Mouse (Mus musculus) stomach, postnatal 0 days (tissue): Measurements from ENCODE around the gene Syndig1.

Experiments
- CTCF ChIP-seq: IDR thresholded peaks from 2 replicates; pipeline ENCODE4 v1.5.1; 2016; ENCODE audit warnings: antibody characterized with exemption, low read depth, mild to moderate bottlenecking, moderate library complexity
- EP300 ChIP-seq: optimal IDR thresholded peaks from 2 replicates; pipeline ENCODE3; 2016; ENCODE audit warnings: antibody characterized with exemption

DNA sequence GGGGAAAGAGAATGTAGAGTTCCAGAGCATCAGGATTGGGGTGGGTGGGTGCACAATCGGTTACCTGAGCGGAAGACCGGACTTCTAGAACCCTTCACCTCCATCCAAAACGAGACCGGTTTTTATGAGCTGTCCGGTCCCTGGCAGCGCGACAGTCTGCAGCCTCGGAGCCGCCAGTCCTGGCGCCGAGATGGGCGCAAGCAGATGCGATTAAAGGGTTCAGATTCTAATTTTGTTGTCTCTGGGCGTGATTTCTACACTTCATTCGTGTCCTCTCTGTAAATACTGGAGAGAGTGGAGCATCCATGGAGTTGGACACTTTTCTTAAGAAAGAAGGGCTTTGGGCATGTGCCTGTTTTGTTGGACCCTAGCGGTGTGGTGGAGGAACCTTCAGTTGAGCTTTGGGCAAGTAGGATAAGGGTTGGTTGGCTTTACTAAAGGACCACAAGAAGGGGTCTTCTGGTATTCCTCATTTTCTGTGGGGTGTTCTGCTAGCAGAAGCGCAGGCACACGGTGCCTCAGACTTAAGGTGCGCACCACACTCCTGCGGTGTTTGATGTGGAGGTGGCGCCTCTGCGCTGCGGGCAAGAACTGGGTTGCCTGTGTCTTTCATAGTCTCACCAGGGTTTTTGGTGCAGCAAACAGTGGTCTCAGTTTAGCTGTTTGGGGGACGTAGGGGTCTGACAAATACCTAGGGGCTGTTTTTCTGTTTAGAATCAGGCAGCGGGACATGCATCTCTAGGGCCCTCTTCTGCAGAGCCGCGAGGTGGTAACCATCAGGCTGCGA, 2.6 kb downstream of the Syndig1 start:
- no peak for TF ChIP-seq CTCF
- TF ChIP-seq EP300 = no peak
